Mouse (Mus musculus) MN1 (cell line): ENCODE measurements around the gene Ptprt.

Experiments
- DNase-seq: peaks from one replicate; pipeline ENCODE4 v3.0.0-alpha.2; 2016; ENCODE audit warnings: low spot score

The Ptprt gene

DNA sequence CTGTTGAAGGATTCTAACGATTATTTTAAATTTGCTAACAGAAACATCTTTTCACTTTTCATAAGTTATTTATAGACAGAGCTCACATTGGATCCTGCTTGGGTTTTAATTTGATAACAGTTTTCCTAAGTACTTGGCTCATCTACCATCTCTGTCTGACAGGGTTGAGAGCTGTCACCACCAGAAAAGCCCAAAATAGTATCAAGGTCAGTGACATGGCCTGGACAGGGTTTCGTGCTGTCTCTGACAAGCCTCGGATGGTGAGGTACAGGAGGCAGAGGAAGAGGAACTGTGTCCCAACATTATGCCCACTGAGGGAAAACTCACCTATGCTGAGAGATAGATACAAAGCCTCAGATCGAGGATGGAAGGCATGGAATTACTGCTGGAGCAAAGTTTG, 79.3 kb downstream of the Ptprt start:
- DNase-seq, result no peak

DNA sequence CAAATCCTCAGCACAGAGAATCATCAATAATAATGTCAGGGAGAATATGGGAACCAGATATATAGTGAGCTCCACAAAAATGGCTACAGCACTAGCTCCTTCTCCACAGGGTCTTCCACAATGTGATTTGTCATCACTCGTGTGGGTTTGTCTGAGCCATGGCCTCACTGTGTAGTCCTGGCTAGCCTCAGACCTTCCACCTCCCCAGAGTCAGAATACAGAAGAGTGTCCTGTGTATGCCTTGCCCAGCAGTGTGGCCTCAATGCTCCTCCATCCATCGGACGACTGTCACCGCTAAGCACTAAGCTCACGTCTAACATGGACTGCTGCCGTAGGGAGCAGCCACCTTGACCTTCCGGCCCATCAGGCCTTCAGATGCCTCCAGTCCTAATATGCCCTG, 83.1 kb downstream of the Ptprt start:
- no peak for DNase-seq

DNA sequence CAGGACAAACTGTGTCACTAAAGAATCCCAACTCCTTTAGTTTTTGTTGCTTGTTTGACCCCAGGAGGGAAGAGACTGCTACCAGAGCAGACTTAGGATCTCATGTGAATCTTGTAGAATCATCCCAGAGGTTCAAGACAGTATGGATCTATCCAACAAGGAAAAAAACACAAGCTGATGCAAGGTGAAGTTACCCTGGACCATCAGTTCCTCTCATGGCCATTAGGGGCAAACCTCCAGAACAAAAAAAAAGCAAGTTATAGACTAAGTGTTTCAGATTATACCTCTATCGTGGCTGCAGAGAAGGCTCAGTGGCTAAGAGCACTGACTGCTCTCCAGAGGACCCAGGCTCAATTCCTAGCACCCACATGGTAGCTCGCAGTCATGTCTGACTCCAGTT, 88.1 kb downstream of the Ptprt start:
- no peak for DNase-seq

DNA sequence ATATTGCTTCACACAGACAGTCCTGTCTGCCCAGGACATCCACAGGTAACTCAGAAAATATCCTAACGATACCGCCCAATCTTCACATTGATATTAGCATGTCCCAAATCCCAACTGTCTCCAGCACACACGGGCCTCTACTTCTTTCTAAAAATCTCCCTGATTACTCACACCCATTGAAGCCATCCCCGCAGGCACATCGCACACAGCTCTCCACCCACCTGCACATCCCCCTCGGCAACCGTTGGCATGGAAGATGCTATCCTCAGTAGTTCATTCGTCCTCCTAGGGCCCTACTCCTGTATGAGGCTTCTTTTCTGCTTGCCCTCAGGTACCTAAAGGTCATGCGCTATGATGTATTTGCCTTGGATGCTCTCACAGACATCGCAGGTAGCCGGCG, 89.9 kb downstream of the Ptprt start:
- DNase-seq, result no peak

DNA sequence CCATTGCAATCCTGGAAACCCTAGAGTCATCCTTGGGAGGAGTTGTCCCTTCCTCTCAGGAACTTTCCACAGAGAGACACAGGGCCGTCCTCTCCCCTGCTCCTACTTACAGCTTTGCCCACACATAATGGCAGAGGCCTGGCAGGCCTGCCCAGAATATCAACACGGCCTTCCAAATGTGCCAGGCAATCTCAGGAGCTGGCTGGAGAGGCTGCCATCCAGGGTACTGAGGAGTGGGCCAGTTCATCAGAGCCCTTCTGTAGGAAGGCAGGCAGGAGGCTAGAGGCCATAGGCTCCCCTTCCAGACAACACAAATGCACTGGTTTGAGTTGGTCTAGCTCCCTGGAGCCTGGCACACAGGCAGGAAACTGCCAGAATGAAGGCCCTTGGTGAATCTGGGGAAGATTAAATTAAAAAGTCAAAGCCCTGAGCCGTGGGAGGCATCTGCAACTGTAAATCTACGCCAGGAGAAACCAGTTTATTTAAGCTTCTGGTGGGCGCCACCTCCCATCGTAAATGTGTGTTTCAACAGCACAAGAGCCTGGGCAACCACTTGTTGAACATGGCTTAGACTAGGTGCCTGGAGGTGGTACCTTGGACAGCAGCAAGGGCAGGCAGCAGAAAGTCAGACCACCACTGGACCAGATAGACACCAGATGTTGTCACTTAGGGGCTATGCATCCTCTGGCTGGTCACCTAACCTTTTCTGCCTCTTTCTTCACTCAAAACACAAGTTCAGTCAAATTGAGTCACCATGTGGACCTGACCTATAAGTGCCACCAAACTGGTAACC, 92.4 kb downstream of the Ptprt start:
- no peak for DNase-seq

DNA sequence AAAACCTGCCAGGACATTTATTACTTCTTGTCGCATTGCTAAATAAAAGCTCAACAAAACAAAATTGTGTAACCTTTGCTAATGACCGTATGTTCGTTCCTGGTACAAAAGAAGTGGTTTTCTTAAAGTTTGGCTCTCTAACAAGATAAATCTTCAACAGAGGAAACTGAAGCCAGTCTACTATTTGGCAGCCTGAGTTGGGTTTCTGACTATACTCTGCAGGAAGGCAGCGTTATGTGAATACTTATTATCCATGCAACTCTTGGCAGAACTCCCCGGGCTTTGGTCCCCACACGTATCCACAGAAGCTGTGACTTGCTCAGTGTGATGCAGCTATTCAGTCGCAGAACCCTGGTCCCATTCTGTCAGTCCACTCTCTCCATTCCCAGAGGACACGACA, 112.6 kb downstream of the Ptprt start:
- no peak for DNase-seq

DNA sequence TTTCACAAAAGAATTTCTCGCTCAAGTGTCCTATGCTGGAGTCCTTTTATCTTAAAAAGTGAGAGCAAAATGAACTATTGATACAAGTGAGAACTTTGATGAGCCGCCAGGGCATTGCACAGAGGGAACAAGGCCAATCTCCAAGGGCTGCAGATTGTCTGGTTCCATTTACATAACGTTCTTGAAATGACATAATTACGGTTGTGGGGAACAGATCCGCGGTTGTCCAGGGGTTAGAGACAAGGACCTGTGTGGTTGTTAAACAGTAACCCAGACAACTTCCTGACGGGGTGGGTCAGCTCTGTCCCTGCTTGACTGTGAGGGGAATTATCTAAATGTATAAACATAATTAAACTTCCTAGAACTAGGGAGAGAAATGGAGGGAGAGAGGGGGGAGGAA, 129.3 kb downstream of the Ptprt start:
- no peak for DNase-seq

DNA sequence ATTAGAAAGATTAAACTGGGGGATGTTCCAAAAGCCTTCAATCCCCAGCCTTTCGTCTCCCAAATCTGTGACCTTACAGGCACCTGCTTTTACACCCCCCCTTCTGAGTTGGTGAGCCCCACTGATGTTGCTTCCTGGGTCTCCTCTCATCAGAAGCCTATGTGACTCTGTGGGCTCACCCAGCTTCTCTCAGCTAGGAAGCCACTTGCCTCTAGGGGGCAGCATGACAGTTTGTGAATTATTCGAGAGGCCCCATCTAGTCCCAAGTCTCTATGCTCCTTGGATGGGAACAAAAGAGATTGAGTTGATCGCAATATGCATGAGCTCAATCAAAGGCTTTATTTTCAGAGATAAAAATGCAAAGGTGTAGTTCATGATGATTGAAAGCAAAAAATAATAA, 132.0 kb downstream of the Ptprt start:
- no peak for DNase-seq

DNA sequence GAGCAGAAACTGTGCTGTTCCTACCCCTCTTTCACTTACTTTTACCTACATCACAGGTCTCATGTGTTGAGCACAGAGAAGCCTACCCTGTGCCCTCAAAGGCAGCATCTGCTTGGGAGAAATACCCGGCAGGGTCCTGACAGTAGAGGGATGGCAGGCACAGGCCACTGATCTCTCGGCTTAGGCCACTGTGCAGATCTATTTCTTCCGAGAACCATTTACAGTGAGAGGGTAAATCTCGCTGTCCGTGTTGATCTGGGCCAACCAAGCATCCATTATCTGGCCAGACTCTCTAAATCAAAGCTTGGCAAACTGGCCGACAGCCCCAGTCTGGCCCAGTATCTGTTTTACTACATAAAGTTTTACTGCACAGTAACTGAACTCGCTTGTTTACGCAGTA, 145.0 kb downstream of the Ptprt start:
- no peak for DNase-seq

DNA sequence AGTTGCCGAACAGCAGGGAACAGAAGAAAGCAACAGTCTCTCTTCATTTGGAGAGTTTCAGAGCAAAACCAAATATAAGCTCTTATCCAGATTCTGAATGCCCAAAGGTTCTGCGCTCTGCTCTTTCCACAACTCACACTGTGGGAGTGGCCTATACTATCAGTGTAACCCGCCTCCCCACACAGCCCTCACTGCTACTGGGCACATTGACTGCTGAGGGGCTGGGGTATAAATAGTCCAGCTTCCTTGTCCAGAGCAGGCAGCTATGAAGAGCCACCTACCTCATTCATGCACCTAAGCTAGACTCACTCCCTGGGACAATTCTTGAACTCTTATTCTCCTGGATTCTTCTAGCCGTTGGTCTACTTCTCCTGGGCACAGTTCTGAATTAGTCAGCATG, 147.9 kb downstream of the Ptprt start:
- DNase-seq, result no peak

DNA sequence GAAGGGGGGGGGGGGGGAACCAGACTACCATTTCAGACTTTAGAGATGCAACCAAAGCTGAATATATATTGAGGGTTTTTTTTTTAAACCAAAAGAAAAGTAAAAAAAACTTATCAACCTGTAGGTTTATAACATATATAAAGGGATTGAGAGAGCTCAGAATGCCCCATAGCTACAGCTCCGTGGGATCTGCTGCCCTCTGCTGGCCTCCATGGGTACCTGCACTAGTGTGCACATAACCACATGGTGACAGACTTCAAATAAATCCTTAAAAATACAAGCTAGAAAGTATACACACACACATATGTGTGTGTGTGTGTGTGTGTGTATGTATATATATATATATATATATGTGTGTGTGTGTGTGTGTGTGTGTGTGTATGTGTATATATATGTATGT, 148.9 kb downstream of the Ptprt start:
- DNase-seq, result no peak

DNA sequence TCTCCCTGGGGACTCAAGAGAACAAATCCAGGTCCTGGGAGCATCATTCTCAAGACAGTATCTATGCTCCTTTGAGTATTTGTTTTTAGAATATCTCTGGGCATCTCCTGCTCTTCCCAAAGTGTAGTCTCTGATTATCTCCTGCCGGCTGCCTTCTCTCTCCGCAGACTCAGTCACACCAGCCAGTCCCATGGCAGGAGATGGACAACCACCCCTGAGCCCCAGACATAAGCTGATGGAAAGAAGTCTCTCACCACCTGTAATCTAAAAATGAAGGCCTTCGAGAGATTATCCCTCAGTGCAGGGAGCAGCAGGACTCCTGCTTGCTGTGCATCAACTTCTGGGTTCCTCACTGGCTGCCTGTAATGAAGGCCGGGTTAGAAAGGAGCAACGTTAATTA, 151.9 kb downstream of the Ptprt start:
- DNase-seq, result no peak

DNA sequence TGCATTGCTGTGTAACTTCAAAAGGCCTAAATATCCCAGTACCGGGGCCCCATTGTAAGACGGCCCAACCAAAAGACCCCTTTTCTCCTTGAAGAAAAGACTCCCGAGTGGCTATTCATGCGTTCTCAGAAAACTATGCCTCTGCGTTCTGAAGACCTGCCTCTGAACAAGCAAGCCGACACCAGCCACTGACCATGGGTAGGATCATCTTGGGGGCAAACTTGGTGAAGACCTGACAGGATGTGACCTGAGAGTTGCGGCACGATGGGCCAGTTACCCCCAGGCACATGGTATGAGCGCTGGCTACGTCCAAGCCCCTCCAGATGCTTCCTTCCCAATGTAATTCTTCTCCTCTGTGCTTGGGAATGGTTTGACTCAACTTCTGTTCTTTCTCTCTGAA, 153.3 kb downstream of the Ptprt start:
- no peak for DNase-seq

DNA sequence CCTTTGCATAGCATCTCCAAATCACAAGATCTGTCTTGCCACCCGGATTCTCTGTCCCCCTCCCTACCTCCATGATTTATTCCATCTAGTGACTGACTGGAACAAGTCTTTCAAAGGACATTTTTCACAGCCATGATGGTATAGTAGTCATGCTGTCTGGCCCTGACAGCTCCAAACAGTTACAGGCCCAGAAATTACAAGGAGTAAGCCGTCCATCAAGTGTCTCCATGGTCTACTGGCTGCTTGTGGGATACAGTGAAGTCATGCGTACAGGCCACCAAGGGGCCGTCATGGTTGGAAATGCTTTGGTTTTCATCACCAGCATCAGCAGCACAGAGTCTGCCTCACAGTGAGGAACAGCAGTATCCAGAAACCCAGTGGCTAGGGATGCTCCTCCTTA, 156.1 kb downstream of the Ptprt start:
- no peak for DNase-seq

DNA sequence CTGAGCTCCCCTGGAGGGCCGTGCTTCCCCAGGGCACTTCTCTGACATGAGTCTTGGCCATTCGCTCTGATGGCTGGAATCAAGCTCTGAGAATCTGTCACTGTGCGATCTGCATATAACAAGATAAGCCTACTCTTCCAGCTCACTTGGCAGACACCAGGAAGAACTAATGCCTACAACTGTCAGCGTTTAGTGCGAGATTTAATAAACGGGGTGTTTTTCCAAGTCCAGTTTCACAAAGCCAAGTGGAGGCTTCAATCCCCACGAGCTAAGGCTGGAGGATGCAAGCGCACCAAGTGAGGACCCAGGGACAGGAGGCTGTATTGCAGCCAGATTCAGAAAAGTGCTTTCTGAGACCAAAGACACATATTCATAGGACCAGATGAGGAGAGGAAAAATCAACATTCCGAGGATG, 161.4 kb downstream of the Ptprt start:
- no peak for DNase-seq

DNA sequence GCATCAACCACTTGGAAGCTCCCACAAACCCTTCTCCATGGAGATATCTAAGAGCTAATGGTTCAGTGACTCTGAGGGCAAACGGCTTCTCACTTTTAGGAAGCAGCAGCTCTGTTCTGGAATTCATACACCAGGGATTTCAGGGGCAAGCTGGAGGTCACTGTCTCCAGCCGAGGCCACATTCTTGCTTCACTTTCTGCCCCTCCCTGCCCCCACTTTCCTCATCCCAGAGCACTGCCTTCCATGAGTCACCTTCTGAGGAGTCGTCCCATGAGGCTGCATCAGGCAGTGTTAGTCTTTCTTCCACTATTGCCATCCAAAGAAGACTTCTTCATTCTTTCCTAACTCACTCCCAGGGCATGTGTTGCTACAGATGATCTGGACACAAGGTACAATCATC, 162.8 kb downstream of the Ptprt start:
- DNase-seq, result no peak

DNA sequence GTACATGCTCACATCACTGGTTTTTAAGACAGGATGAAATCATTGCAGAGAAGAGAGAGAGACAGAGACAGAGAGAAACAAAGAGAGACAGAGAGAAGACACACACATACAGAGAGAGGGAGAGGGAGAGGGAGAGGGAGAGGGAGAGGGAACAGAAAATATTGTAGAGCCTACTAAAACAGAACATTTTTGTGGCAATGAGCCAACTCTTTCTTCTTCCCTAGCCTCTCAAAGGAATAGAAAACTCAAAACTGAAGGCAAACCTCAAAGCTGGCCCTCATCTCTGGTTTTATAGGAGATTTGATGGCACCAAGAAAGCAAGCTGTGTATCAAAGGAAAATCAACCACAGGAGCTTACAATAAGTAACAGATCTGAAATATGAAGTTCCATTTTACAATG, 176.9 kb downstream of the Ptprt start:
- no peak for DNase-seq

DNA sequence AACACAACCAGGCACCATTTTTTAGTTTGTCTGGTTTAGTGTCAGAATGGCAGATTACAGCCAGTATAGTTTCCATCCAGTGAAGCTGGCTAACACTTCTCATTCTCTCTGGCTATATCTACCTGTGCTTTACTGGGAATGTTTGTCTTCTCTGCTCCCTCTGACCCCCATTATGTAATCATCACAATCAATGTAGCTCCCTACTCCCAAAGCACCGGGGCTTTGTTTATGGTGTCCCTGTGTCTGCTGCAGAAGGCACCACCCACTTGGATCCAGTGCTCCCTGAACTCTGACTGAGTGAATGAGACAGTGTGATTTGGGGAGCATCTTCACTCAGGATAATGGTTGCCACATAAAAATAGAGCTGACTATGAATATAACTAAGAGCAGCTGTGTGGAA, 217.8 kb downstream of the Ptprt start:
- DNase-seq, result no peak

DNA sequence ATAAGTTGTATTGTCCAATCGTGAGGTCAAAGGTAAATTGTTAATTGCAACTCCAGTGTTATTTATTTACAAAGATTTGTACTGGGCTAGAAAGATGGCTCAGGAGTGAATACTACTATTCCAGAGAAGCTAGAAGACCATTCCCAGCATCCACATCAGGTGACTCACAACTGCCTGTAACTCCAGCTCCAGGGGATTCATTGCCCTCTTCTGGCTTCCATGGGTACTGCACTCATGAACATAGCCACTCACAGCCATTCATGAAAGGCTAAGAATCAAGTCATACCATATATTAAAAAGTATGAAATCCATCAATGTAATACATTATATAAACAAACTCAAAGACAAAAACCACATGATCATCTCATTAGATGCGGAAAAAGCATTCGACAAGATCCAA, 224.3 kb downstream of the Ptprt start:
- no peak for DNase-seq

DNA sequence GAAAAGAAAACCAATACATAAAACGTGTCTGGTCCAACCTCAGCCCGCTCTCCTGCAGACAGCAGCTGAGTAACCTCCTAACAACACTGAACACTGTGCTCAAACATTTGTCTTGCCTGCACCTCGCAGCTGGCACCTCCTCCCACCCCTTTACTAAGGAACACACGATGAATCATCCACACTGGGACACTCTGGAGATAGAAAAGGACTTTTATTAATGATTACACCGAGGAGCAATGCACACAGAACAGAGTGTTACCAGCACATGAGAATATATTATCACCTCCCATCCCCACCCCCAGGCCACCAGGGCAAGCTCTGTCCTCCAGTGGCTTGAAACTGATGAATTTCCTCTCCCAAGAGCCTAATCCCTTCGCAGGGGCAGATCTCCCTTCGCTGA, 230.8 kb downstream of the Ptprt start:
- DNase-seq, result no peak

DNA sequence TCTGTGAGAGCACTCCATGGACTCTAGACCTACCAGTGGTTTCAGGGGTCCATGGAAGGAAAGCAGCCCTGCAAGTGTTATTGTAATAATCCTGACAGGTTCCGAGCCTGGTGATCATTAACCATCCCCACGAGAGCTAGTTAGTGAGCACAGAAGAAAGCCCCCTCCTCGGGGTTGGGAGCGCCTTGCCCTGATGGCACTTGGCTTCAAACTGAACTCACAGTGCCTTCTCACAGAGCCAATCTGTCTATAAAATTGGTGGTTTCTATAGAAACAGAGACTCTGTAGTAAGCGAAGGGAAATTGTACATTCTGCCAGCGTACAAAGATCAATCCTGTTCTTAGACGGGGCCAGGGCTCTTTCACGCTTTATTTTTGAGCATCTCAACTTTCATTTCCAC, 234.8 kb downstream of the Ptprt start:
- no peak for DNase-seq

DNA sequence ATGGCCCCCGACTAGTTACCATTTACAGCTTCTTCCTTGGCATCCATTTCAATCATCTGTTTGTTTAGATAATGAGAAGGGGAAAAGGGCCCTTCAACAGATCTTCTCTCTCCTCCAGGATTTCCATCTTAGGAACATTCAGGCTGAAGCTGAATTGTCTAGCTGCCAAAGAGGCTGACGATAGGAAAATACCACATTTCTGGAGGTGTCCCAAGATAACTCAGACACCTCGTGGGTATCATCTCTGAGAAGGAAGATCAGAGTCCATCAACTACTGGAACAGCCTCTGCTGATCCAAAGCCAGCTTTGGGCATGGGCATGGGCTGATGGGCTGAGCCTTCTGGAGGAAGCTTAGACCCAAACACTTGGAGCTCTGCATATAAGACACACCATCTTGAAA, 242.8 kb downstream of the Ptprt start:
- DNase-seq, result no peak

DNA sequence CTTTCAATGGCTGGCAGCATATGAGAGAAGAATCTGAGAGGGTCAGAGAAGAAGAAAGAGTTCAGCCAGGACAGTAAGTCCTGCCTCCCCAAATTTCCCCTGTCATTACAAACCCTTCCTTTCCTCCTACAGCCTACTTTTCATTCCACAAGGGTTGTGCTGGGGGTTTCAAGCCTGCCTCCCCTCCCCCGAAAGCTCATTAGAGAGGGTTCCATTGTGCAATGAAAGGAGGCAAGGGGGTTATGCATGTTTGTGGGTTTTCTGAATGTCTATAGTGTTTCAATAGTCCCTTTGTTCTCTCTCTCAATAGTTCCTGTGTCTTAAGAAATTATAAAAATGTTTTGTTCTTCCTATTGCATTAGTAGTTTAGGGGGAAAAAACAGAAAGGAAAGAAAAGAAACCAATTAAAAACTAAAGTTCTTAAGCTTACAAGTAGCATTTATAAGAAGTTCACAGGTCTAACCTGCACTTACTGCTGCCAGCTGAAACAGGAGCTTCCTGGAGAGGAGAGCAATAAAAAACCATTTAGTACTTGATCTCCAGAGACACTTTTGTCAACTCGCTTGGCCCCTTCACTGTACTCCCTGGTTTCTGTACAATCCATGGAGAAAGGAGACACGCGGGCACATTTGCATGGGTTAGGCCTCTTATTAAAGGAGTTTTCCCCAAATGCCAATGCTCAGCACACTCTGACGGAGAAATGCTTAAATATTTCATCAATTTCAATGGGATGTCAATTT, 247.7 kb downstream of the Ptprt start:
- DNase-seq, result no peak

DNA sequence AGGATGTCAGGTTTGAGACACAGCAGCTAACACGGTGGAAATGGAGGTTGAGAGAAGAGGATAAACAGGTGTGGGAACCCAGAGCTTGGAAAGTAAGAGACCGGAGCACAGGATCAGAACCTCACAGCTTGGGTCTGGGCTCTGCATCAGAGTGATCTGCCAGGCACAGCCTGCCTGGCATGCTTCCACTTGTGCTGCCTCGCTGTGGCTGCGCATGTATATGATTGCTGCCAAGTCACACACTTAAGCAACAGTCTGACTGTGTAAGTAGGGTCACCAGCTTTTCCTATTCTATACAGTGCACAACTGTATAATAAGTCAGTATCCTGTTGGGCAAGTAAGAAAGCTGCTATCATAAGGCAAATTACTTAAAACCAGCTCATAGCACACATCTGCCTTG, 249.9 kb downstream of the Ptprt start:
- DNase-seq, result no peak
